Comparison of ENCODE assay signal across 15 mouse cellular contexts in genomic region chr7:36776956-36777355, GRCm38 (mm10).
A peak's percentile ranks its signal among the peaks of the same experiment; 100 is the strongest.
DNase-seq lines count a peak whose midpoint lies in the region; ATAC-seq lines count a peak whose summit lies in the region.
"Had no signal": no experiment of that assay in that cellular context is flagged by ENCODE, and none has a peak within 500 bp of the region (broad histone marks: within the 10 kb centered on the region; RNA-seq: fewer than 3 reads in every experiment).

No protein-coding gene starts in this region.

- WGBS in heart, embryonic 10.5 days = 81% methylated on average over 4 of the region's 4 CpGs

- no peaks in the 10 kb centered on the region for H3K9me3 ChIP-seq in heart, embryonic 10.5 days
- H3K9me3 ChIP-seq: hindbrain, embryonic 12.5 days; midbrain, embryonic 13.5 days had no signal

- H3K27ac ChIP-seq in heart, embryonic 10.5 days = no peak overlapping the region
- H3K27ac ChIP-seq: hindbrain, embryonic 12.5 days; midbrain, embryonic 13.5 days had no signal

- no peak overlapping the region for H3K4me3 ChIP-seq in heart, embryonic 10.5 days
- H3K4me3 ChIP-seq: hindbrain, embryonic 12.5 days; midbrain, embryonic 13.5 days had no signal

- H3K27me3 ChIP-seq in heart, embryonic 10.5 days (ENCODE audit: insufficient read depth, poor library complexity, severe bottlenecking) = no peaks in the 10 kb centered on the region
- H3K27me3 ChIP-seq: hindbrain, embryonic 12.5 days; midbrain, embryonic 13.5 days had no signal

- H3K36me3 ChIP-seq in heart, embryonic 10.5 days = no peaks in the 10 kb centered on the region
- H3K36me3 ChIP-seq: hindbrain, embryonic 12.5 days; midbrain, embryonic 13.5 days had no signal

- no peaks in the 10 kb centered on the region for H3K4me1 ChIP-seq in heart, embryonic 10.5 days

- ATAC-seq in granulocyte monocyte progenitor cell, adult 5-6 weeks (replicated peaks; ENCODE audit: poor library complexity, severe bottlenecking) = no peak
- ATAC-seq: midbrain, embryonic 13.5 days had no signal

- DNase-seq in gastrocnemius, adult 18-20 months (ENCODE audit: low spot score) = peak; percentile 29
- DNase-seq in gastrocnemius, postnatal 14 days = no peak
- peak; percentile 10 to 32 for DNase-seq in heart, postnatal 36 days
- DNase-seq in heart, embryonic 10.5 days (ENCODE audit: low spot score) = no peak
- peak; percentile 3 for DNase-seq in NIH3T3 (ENCODE audit: low read depth)
- DNase-seq in adrenal gland, postnatal 14 days = peak; percentile 36
- no peak for DNase-seq in Muller cell, postnatal 12 days (ENCODE audit: inconsistent ontology term)
- DNase-seq: cerebellum, adult 11-12 months; gastrocnemius, postnatal 10 days; kidney, postnatal 36 days; lung, embryonic 14.5 days; thymus, postnatal 36 days had no signal

- intact Hi-C loops in gastrocnemius, postnatal 14 days (cut with DNase I; ENCODE audit: low total_unique reads) = no loop called here
- intact Hi-C loops in heart, postnatal 36 days (cut with DNase I) = no loop called here

Comparison
In these comparisons a context has a peak if more than half of its experiments do, and no peak if none do; other contexts are left out.
1. DNase-seq: peak in gastrocnemius, adult 18-20 months (single experiment), heart, postnatal 36 days (2 of 2), NIH3T3 (single experiment) and adrenal gland, postnatal 14 days (single experiment); none in gastrocnemius, postnatal 14 days (single experiment), heart, embryonic 10.5 days (single experiment) and Muller cell, postnatal 12 days (single experiment).